Mouse (Mus musculus) kidney, embryonic 15.5 days (tissue): ENCODE results near the gene Lilra6. TPM values are rescaled to one million over a fixed set of nuclear protein-coding genes. Genes with fewer than 3 reads are reported as not detected.

Experiments used
- polyA plus RNA-seq: library from polyadenylated mRNA; unstranded; fragments of >200 nt; fragmentation: Nextera tagmentation; extraction: Ambion mirVana; gene quantifications from 2 replicates; pipeline ENCODE4 v1.2.1, GENCODE M21; 2015

Gene Lilra6
- polyA plus RNA-seq, 1 experiment from 2014 or later: 0.25 TPM

Other genes starting within 250 kb of the Lilra6 start
- 18.1 and 18.7 TPM in 2 replicates for gene Leng1, start 249.7 kb downstream of the Lilra6 start, polyA plus RNA-seq
- gene Tmc4, start 237.9 kb downstream of the Lilra6 start, polyA plus RNA-seq: 20.4 and 23.9 TPM in 2 replicates
- gene Tsen34, start 222.6 kb downstream of the Lilra6 start, polyA plus RNA-seq: 274 and 286 TPM in 2 replicates
- 56.9 and 59.6 TPM in 2 replicates for gene Mboat7, start 222.0 kb downstream of the Lilra6 start, polyA plus RNA-seq
- 1,518 and 1,652 TPM in 2 replicates for gene Rps9, start 211.5 kb downstream of the Lilra6 start, polyA plus RNA-seq
- 0.68 and 1.1 TPM in 2 replicates for gene Pirb, start 195.1 kb downstream of the Lilra6 start, polyA plus RNA-seq
- gene Gm15448, start 89.8 kb downstream of the Lilra6 start, polyA plus RNA-seq: not detected in 2 replicates
- gene Pira2, start 70.5 kb downstream of the Lilra6 start, polyA plus RNA-seq: 0.13 and 0.38 TPM in 2 replicates
- gene Gm14548, start 17.4 kb downstream of the Lilra6 start, polyA plus RNA-seq: 0.36 TPM in 1 of 2 replicates, not detected in the other
- 0.70 and 1.1 TPM in 2 replicates for gene Lair1, start 147.7 kb upstream of the Lilra6 start, polyA plus RNA-seq
- gene Ttyh1, start 203.9 kb upstream of the Lilra6 start, polyA plus RNA-seq: 2.1 and 3.0 TPM in 2 replicates
- gene Leng8, start 221.5 kb upstream of the Lilra6 start, polyA plus RNA-seq: 57.4 and 69.3 TPM in 2 replicates
- gene Leng9, start 234.9 kb upstream of the Lilra6 start, polyA plus RNA-seq: 2.8 and 3.5 TPM in 2 replicates
- gene Cdc42ep5, start 249.4 kb upstream of the Lilra6 start, polyA plus RNA-seq: 34.7 and 35.7 TPM in 2 replicates